Mouse (Mus musculus): Measurements from ENCODE around the gene Muc13.

Gene Muc13

DNA sequence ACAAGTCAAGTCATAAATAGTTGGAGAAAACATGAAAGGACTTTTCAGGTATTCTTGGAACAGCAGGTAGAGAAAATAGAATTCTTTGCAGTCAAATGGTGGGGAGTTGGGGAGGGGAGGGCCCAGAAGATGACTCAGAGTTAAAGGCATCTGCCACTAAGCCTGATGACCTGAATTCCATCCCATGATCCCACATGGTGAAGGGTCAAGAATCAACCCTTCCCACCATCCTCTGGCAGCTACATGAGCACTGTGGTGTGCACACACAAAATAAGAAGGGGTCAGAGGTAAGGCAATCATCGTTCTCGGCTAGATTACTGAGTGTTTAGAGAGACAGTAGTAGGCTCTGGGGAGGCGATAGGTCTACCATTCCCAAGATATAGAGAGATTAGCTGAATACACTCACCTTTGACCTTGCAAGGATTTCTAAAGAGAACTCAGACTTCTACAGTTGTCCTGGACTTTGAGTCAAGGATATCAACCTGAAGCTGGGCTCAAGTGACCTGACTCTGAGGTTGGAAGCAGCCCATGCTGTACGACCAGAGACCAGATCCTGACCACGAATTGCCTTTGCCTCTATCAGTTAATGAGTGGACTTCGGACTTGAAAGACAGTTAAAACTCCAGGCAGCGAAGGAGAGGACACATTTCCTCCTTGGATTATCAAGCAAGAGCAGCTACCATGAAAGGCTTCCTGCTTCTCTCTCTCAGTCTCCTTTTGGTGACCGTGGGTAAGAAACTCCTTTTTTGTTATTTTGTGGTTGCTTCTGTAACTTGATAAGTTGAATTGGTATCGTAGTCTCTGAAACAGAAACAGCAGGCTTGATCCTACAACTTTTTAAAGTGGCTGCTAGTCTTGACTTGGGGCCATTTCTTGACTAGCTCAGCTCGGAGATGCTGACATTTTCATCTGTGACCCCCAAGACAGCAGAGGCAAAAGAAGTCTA lies at the start of gene Muc13:
Muc13 (plus strand) TSS at position 192 of the 946 bp plus-strand sequence.
- DNase-seq (ENCODE audit: low read depth, low spot score): no peak

DNA sequence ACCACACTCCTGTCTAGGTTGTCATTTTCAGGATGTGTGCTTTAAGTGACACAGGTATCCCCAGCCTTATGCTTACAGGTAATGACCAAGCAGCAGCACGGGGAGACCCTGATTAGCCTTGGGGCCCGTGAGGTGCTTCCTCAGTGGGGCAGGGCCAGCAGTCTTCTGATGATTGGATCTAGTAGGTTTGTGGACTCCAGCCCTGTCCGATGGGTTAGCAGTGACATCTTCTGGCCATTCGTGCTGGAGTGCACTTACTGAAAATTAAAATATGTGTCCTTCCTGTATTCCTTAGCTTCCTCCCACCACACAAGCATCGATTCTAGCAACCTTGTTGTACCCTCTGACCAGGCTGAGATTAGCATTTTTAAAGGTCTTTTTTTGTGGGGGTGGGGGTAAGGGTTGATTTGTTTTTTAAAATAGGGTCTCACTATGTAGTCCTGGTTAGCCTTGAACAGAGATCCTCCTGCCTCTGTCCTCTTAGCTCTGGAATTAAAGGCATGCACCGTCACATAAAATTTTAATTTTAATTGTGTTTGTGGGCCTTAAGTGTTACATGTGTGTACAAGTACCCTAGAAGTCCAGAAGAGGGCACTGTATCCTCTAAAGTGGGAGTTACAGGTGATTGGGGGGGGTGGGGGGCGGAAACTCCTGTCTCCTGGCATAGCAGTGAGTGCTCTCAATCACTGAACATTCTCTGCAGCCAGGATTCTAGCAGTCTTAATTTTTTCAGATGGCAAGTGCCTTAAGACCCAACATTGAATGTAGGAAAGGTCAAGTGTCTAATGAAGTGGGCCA lies 49.0 kb upstream of the Muc13 start:
- DNase-seq (ENCODE audit: low read depth, low spot score): no peak

DNA sequence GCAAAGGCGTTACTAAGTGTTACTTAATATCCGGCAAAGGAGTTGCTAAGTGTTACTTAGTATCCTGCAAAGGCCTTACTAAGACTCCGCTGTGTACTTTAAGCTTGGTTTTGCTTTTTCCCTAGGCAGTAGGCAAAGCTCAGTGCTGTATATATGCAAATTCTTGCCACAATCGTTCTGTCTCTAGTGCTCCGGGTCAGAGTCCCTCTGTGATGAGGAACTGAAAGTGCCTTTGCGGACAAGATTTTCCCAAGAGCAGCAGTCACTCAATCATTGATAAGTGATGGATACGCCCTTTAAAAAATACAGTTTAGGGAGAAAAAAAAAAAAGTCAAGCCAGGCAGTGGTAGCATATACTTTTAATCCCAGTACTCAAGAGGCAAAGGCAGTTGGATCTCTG lies 48.4 kb upstream of the Muc13 start:
- no peak for DNase-seq (ENCODE audit: low read depth, low spot score)

DNA sequence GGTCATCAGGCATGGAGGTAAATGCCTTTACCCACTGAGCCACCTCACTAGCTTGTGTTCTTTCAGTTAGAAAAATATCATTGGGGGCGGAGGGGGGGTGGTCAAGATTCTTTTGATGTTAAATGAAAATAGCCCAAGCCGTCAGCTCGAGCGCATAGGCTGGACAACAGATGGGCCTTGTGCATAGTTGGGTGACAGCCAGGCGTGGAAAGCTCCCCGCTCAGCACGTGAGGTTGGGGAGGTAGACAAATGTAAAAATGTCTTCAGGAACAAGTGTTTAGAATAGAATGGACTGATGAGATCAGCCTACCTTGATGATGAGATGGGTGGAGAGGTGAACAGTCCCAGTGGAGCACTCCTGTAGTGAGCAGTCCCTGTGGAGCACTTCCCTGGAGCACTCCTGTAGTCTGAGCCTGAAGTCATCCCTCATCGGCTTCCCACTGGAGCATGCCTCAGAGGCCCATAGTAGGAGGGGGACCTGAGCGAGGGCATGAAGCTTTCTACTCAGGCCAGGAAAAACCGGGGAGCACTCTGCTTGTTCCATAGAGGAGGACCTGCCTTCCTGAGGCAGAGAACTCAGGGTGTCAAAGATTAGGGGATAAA lies 47.7 kb upstream of the Muc13 start:
- DNase-seq (ENCODE audit: low read depth, low spot score): no peak

DNA sequence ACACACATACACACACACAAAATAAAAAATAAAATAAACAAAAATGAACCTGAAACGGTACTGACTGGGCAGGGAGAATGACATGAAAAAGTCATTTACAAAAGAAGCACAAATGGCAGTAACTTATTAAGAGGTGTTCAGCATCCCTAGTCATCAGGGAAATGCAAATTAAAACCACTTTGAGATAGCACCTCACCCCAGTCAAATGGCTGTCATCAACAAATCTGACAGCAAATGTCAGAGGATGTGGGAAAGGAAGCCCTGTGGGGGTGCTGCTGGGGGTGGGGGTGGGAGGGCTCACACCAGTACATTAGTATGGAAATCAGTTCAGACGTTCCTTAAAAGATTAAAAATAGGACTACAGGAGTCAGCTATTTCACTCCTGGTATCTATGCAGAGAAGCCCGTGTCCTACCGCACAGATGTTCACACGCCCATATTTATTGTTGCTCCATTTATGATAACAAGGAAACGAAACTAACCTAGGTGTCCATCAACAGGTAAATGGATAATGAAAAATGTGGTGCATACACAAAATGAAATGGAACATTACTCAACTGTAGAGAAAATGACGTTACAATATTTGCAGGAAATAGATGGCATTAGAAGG lies 46.4 kb upstream of the Muc13 start:
- DNase-seq (ENCODE audit: low read depth, low spot score): no peak

DNA sequence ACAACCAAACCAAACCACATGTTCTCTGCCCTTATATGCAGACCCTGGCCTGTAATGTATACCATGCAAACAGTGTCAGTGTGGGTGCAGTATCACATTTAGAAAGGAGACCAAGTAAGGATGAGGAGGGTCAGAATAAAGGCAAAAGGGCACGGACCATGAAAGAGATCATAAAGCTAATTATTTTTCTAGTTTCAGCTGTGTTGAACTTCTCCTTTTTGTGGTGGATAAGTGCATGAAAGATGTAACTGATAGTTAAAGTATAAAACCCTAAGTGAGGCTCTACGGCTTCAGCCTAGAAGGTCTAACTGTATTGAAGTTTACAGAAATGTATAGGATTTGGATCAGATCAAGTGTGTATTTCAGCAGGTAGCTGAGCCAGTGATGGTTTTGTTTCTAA lies 45.8 kb upstream of the Muc13 start:
- DNase-seq (ENCODE audit: low read depth, low spot score): no peak

DNA sequence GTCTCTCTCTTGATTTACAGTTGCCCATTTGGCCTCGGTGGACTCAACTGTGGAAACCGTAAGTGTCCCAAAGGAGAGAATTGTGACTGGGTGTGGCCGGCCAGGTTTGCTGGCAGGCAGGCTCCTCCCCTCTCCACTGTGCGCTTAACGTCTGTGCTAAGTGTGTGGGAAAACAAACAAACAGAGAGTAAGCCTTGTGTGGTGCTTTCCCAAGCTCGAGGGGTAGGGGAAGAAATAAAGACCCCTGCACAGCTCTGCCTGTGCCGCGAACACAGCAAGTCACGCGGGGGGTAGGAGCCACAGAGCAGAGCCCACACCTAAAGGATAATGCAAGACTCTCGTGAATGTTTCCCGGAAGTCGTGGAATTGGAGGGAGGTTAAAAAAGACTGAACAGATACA lies 42.7 kb upstream of the Muc13 start:
- DNase-seq (ENCODE audit: low read depth, low spot score): peak; percentile 15

DNA sequence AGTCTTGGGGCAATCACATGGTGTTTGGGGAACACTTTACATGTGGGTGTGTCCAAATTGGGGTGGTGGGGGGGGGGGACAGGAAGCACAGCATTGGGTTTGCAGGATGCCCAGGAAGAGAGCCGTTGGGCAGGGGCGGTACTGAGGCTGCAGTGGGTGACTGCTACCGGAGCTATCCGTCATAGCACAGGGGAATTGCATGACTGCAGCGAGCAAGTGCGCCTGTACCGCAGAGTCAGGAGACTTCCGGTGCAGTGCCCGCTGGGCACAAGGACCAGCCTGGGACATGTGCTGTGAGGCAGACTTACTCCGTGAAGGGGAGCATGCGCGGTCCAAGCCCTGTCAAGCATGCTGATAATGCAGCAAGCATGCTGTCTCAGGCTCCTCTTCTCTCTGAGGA lies 42.2 kb upstream of the Muc13 start:
- no peak for DNase-seq (ENCODE audit: low read depth, low spot score)

DNA sequence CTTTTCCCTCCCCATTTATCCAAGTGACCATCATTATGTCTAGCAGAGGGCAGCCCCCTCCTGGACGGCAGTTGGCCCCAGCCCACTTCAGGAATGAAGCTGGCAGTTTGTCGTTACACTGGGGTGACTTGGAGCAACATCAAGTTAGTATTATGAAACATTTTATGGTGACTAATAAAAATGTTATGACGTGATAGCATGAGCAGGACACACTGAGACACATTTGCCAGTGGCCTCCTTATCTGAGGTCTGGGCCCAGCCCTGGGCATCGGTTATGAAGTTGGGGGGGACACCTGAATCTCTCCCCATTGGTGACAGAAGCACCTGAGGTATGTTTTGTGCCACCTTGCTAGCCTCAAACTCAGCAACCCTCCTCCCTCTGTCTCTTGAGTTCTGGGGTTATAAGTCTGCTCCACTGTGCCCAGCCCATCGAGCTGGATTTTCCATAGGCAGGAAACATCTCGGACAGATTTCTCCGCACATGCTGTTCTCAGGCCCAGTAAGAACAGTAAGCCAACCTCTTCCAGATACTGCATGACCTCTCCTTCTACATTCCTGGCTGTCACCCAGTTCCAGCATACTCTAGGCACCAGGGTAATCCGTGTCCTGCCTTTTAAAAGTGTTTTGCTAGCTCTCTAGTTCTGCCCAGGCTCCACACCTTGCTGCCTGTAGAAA lies 40.8 kb upstream of the Muc13 start:
- DNase-seq (ENCODE audit: low read depth, low spot score): no peak

DNA sequence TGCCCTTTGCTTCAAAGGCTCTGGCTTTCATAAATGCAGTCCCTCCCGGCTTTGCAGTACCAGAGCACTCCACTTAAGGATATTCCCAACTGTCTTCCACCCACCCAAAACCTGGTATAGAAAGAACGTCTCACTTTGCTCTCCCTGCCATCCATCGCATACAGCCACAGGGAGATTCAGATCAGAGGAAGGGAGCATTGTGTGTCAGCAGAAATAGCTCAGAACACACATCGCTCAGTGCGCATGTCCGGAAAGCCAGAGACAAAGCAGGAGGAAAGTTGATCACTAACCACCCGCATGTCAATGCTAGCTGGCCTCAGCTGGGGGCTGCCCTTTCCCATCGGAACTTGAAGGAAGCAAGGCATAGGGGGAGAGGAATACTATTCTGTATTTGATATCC lies 38.5 kb upstream of the Muc13 start:
- no peak for DNase-seq (ENCODE audit: low read depth, low spot score)

DNA sequence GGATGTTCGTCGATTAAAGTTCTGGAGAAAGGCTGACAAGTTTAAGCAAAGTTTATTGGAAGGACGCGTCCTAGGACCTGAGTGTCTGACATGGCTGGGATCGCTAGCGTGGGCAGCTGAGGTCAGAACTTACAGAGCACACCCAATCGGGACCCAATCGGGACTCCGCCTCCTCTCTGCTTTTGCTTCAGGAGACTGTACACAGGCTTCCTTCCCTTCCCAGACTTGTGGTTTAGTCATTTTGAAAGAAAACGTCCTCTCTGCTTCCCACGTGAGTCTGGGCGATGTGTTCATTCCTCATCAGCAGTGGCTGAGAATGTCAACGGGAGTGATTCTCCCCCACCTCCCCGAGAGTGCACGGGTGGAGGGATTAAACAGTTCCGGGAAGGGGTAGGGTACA lies 37.9 kb upstream of the Muc13 start:
- DNase-seq (ENCODE audit: low read depth, low spot score): no peak

DNA sequence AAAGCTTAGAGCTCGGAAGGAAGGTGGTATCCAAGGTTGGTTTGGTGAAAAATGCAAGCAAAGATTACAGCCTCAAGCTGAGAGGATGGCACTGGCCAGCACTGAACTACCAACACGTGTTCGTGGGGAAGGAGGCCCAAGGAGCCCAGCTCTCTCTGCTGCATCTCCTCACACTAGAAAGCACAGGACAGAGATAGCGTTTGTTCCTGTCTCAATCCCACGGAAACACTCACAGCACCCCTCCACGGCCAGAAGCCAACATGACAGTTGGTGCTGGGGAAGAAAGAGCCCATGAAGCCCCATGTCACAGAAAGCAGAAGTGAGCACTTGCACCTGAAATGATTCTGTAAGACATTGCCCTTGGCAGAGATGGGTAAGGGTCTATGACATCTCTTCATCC lies 37.4 kb upstream of the Muc13 start:
- DNase-seq (ENCODE audit: low read depth, low spot score): no peak

DNA sequence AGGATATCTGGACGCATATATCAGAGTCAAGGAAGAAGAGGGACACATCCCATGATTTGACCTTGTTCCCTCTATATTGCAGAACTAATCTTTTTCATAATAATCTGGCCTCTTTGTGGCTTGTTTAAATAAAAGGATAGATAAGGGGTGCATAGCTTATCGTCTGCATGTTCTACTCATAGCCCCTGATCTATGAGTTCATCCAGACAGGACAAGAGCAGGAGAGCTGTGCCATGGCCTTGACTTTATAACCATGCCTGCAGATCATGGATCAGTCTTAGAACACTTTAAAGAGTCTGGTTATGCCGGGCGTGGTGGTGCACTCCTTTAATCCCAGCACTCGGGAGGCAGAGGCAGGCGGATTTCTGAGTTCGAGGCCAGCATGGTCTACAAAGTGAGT lies 34.6 kb upstream of the Muc13 start:
- DNase-seq (ENCODE audit: low read depth, low spot score): no peak

DNA sequence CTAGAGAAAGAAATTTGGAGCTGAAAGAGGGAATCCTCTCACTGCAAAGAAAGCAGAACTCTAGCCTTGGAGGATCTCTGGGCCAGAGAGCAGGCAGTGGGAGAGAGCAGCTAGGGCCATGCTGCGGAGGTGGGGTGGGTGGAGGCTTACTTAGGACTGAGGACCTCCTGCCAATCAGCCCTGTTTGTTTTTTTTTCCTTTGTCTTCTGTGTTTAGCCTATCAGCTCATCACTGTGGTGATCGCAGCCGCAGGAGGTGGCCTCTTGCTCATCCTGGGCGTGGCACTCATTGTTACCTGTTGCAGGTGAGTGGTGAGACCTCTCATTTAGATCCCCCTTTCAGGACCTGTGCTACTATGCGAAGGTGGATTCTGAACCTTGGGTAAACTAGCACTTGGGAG lies 33.3 kb upstream of the Muc13 start:
- no peak for DNase-seq (ENCODE audit: low read depth, low spot score)

DNA sequence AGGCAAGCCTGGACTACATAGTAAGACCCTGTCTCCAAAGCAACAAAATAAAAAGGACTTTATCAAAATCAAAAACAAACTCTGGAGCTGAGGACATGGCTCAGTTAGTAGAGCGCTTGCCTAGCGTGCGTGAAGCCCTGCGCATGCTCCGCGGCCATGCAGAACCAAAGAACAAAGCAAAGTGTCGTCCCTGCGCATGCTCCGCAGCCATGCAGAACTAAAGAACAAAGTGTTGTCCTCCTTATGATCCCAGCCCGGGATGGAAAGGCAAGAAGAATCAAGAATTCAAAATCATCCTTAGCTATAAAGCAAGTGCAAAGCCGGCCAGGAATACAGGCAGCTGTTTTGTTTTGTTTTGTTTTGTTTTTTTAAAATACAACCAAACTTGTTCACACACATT lies 32.8 kb upstream of the Muc13 start:
- no peak for DNase-seq (ENCODE audit: low read depth, low spot score)

DNA sequence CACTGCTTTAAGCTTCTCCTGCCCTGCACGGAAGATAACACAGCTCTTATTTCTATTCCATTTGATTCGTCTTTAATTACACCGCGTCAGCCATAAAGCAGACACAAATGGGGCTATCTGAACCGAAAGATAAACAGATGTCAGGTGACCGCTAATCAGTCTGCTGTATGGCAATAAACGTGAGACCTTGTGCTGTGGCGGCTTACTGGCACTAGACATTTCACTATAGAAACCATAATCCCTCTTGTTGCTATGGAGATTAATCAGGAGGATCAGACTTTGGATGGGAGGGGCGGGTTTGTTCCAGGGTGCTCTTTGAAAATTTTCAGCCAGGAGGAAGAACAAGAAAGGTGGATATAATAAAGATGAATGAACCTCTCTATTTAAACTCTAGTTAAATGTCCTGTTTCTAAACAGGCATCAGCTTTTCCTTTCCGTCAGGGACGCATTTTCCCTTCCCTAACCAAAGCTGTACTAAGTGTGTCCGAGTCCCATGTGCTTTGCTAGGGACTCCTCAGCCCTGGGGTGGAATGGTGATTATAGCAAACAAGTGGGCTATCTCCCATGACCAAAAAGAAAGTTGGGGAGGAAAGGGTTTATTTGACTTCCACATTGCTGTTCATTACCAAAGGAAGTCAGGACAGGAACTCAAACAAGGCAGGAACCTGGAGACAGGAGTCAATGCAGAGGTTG lies 29.2 kb upstream of the Muc13 start:
- no peak for DNase-seq (ENCODE audit: low read depth, low spot score)

DNA sequence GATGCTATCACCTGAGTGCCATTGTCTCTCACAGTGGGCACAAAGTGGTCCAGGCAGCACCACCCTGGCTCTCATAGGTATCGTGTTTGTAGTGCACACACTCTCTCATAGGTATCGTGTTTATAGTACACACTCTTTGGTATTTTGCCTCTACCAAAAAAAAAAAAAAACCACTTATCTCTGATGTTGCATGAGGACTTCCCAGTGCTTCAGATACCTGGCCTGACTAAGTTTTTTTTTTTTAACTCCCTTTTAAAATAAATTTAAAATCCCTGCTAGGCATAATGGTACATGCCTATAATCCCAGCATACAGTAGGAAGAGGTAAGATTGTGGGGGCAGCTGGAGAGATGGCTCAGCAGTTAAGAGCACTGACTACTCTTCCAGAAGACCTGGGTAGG lies 28.4 kb upstream of the Muc13 start:
- no peak for DNase-seq (ENCODE audit: low read depth, low spot score)

DNA sequence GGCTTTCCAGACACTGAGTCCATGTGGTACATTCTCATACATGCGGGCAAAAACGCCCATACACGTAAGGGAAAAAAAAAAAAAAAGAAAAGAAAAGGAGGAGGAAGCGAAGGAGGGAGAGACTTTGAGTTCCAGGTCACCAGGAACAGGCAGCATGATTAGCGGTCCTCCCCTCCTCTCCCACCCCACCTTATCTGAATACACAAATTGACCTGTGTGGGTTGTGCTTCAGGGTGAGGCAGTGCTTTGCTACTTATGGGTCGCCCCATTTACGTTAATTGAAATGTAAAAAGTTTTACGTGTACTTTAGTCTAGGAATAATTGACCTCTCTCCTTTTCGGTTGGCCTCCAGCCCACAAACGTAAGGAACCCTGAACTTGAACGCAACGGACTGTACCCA lies 27.5 kb upstream of the Muc13 start:
- DNase-seq (ENCODE audit: low read depth, low spot score): no peak

DNA sequence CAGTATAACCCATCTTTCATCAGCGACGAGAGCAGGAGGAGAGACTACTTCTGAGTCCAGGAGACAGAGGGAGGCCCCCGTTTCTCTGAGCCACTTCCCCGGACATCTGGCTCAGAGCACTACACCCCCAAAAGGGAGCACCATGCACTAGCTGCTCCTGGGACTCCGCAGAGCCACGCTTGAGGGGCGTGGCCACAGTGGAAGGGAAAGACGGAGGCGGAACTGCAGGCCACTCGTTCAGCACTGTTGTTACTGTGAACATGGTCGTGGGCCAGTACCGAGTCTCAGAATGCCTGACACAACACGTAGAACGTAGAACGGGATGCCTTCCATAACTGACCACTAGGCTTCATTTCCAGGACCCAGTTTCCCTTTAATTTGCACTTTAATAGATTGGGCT lies 27.1 kb upstream of the Muc13 start:
- DNase-seq (ENCODE audit: low read depth, low spot score): no peak

DNA sequence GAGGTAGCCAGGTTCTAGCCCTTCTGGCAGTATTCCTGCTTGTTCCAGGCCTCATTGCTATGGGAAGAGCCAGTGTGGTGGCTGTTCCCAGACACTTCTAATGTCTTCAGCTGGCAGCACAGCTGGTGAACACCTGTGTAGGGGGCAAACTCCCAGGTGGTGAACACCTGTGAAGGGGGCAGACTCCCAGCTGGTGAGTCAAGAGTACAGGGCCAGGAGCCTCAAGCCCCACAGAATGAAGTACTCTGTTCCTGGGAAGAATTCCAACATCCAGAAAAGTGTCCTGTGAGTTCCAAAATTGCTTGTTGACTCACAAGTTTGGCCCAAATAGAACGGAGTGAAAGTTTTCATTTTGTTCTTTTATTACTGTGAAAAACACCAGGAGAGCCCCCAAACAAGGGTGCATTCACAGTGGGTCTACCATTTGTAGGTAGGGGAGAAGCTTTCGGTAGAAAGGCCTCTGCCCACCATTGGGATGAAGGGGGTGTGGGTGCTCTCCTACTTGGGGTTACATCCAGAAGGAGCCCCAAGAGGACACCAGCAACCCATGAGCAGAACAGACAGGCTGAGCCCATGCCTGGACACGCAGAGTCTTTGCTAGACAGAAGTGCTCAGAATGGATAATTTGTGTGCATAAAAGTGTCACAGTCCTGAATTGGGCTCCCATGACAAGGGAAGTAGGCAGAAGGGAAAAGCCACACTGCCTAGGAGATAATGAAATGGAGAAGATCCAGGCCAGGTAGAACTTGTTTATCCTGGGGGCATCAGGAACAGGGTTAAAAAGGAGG lies 25.2 kb upstream of the Muc13 start:
- DNase-seq (ENCODE audit: low read depth, low spot score): no peak

All from c-Kit-negative CD71-positive TER-119-positive erythroid progenitor cells, embryonic 14.5 days (primary cell).